Mouse (Mus musculus) CD4-positive helper T cell, adult 2 months (primary cell): ENCODE measurements around the gene D6Ertd527e.

Experiments
- DNase-seq: peaks from one replicate; pipeline ENCODE4 v3.0.0-alpha.2; 2012; ENCODE audit warnings: low read depth, missing footprints, low spot score

Gene D6Ertd527e

GRCm38 (mm10) chr6:87111493-87111892, 6.9 kb downstream of the D6Ertd527e start:
- no peak for DNase-seq

GRCm38 (mm10) chr6:87112125-87112524, 7.6 kb downstream of the D6Ertd527e start:
- DNase-seq, result no peak

GRCm38 (mm10) chr6:87115981-87116380, 11.4 kb downstream of the D6Ertd527e start:
- no peak for DNase-seq

DNA sequence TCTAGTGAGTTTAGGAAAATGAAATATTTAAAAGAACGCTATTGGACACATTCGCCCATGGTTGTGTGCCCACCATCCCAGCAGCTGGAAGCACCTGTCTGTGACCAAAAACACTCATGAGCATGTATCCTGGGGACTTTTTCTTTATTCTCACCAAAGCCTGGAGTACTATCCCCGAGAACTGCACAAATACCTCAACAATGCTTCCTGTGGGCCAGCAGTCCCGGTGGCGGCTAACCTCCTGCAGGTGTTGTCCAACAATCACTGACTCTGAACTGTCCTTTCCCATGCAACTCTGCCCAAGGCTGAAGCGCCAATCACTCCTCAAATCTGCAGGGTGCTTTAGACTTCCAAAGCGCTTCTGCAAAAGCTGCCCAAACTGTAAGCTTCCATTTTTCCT, 12.1 kb downstream of the D6Ertd527e start:
- no peak for DNase-seq

- DNase-seq, result peak; percentile 40
Measured at GRCm38 (mm10) chr6:87119066-87119837, 14.7 kb downstream of the D6Ertd527e start.

DNA sequence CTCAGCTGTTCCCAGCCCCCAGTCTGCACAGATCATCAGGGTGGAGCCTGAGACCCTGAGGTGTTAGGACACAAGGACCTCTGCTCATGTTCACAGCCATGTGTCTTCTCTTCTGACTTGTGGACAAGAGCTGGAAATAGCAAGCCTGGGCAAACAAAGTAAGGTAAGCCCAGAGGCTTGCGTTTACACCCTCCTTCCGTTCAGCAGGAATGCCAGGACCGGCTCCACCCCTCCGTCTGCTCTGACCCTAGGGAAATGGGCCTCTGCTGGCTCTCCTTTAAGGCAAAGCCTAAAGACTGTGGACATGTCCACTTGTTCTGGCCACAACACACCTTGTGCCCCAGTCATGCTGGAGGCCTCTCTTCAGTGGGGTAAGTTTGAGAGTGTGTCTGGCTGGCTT, 15.4 kb downstream of the D6Ertd527e start:
- no peak for DNase-seq

DNA sequence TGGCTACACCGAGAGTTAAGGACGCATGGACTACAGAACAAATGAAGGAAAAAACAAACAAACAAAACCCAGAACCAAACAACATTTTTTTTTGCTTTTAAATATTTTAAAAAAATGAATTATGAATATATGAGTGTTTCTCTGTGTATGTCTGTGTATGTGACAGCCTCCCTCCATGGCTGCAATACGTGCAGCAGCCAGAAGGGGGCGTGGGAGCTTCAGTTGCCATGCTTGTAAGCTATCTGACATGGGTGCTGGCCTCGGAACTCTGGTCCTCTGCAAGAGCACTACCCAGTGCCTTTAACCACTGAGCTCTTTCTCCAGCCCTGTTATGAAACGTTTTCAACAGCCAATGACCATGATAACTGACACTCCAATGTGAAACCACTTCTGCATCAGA, 16.1 kb downstream of the D6Ertd527e start:
- peak; percentile 14 for DNase-seq

DNA sequence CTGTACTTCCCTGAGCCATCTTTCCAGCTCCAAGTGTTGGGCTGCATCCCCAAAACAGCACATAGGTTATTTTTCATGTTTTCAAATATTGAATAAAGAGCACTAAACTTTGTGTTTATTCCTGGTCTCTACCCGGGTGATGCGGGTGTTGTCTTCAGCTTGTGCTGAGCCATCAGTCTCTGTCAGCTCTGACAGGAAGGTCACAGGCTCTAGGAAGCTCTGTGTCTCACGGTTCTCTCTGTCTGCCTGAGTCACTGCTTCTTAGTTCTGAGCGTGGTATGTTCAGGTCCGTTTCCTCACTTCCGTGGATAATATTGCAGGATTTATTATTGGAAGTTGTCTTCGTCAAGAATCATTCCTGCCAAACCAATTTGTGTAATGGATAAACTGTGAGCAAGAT, 17.4 kb downstream of the D6Ertd527e start:
- DNase-seq, result no peak

- no peak for DNase-seq
Measured at GRCm38 (mm10) chr6:87123406-87123805, 18.9 kb downstream of the D6Ertd527e start.

- DNase-seq, result no peak
Measured at GRCm38 (mm10) chr6:87123973-87124372, 19.4 kb downstream of the D6Ertd527e start.

DNA sequence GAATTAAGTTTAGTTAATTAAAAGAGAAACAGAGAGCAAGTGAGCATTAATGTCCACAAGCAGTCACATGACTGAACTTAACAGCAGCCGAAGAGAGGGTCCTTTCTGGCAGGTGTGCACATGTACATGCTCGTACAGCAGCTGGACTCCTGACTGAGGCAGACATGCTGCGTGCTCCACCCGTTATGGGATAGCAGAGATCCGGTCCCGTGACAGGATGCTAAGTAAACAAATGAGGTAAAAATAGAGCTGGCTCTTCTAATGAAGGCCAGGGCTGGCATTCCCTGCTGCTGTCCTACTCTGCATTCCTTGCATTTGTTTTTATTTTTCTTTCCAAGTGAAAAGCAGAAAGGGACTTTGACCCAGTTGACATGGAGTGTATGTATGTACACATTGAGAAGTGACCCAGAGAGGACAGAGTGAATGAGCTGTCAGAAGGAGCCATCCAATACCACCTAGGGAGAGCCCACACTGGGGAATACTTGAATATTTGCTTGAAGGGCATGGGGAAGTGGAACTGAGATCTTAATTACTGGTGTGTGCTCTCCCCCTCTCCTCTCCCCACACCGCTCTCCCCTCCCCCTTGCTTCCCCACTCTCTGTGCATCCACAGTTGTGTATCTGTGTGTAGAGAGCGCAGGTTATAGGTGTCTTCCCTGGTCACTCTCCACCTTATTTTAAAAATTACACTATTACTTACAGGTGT, 22.7 kb downstream of the D6Ertd527e start:
- no peak for DNase-seq

- no peak for DNase-seq
Measured at GRCm38 (mm10) chr6:87129861-87130260, 25.3 kb downstream of the D6Ertd527e start.

- no peak for DNase-seq
Measured at GRCm38 (mm10) chr6:87130628-87131027, 26.1 kb downstream of the D6Ertd527e start.

GRCm38 (mm10) chr6:87131078-87131477, 26.5 kb downstream of the D6Ertd527e start:
- DNase-seq, result no peak

DNA sequence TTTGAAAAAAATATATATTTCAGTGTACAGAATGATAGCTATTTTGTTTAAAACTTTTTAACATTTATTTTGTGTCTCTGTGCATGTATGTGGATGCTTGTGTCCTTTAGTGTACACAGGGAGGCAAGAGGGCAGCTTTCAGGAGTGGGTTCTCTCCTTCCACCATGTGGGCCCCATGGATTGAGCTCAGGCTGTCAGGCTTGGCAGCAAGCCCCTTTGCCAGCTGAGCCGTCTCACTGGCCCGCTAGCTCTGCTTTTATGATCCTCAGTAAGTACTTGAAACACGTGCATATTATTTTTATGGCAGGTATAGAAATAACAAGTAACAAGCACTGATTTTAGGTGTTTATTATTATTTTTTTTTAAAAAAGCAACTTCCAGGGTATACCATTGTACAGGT, 29.0 kb downstream of the D6Ertd527e start:
- DNase-seq, result no peak

DNA sequence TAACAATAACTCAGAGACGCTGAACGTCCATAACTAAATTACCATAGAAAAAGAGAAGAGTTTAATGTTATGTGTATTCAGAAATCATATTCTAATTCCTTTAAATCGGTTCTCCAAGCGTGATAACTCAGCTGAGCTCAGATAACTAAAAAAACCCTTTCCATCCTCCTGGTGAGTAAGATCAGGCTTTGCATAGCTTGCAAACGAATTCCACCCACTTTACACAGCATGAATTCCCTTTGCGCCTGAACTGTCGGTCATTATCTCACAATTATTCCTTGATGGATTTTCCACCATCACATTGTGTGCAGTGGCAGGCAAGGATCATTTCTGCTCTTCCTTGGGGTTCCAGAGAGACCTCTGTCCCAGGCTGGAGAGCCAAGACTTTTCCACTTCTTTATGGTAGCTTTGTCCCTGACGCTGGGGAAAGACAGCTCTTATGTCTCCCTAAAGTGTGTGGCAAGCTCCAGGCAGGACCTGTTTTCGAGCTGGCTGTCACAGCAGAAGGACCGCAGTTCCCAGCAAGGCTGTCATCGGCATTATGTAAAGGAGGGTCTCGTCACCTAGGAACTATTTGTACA, 29.5 kb downstream of the D6Ertd527e start:
- DNase-seq, result no peak

DNA sequence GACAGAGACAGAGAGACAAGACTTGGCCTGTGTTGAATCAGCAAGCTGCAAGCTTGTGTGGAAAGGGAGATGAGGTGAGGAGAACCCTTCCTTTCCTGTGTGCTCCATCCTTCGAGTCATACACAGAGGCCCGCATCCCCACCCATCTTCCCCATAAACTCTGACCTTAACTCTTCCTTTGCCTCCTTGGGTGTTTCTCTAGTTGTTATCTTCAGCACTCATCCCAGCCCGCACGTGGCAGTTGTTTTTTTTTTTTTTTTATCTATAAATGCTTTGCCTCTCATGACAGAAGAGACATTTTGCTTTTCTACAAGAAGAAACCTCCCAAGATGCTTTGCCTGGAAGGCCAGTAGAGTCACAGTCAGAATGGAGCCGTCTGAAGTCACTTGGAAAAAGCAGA, 33.9 kb downstream of the D6Ertd527e start:
- DNase-seq, result no peak

- DNase-seq, result no peak
Measured at GRCm38 (mm10) chr6:87139796-87140553, 35.4 kb downstream of the D6Ertd527e start.

DNA sequence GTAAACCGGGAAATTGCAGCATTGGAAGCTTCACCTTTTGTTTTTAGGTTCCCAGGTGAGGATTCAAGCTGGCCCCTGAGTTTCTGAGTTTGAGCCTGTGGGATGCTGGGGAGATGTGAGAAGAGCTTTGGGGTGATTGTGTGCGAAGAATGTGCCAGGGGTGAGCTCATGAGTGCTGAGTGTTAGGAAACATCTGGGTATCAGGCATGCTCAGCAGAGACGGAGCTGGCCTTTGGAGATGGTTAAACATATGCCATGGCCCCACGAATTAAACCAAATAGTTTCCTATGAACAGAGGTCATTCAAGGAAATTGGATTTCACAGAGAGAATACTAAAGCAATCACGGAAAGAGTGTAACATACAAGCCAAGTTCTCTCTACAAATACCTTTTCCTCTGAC, 37.7 kb downstream of the D6Ertd527e start:
- no peak for DNase-seq

GRCm38 (mm10) chr6:87143594-87143993, 39.0 kb downstream of the D6Ertd527e start:
- DNase-seq, result no peak

GRCm38 (mm10) chr6:87147921-87148320, 43.4 kb downstream of the D6Ertd527e start:
- no peak for DNase-seq

- DNase-seq, result no peak
Measured at GRCm38 (mm10) chr6:87150471-87150870, 45.9 kb downstream of the D6Ertd527e start.
